Mouse (Mus musculus): ENCODE measurements around the gene Gm2696.

Gene Gm2696

GRCm38 (mm10) chr10:77846961-77847360 lies 32.5 kb downstream of the Gm2696 start:
- no peak for DNase-seq (ENCODE audit: low read depth, low spot score)

DNA sequence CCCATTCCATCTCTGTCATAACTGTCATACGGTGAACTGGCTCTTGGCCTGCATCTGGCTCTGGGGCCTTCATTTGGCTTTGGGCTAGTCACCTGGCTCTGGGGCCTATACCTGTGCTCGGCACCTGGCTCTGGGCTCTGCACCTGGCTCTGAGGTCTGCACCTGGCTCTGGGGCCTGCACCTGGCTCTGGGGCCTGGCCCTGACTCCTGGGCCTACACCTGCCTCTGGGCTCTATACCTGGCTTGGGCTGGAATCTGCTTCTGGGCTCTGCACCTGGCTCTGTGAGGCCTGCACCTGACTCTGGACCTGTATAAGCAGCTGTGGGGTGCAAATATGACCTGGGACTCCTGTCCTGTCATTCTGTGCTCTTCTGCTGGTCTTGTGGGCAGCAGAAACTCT lies 33.1 kb downstream of the Gm2696 start:
- DNase-seq (ENCODE audit: low read depth, low spot score), result no peak

DNA sequence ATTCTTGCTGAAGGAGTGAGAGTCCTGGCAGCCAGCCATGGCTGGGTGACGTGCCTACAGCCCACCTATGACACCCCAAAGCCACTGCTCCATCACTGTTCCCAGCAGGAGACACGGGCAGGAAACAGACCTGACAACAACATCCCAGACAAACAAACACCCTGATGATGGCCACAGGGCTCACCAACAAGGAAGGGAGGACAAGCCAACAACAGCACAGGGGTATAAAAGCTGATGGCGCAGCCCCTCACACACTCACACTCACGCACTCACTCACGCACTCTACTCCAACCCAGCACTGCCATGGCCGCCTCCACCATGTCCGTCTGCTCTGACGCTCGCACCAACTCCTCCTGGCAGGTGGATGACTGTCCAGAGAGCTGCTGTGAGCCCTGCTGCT lies 38.1 kb downstream of the Gm2696 start, which contains the start of gene Gm10318:
Gene Gm10318 (plus strand): TSS at position 301 of the 400 bp plus-strand sequence.
- DNase-seq (ENCODE audit: low read depth, low spot score), result no peak

DNA sequence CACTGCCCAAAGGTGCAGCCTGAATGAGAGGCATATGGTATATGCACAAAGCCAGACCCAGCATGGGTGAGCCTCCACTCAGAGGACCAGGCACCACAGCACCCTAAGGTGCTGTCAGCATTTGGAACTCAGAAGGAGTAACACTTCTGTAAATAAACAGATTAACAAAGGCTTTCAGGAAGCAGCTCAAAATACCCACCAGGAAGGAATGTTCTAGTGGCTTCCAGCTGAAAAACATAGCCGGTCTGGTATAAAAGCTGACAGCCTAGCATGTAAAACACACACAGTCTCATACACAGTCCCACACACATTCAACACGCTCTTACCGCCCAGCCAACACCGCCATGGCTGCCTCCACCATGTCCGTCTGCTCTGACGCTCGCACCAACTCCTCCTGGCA lies 47.2 kb downstream of the Gm2696 start, which contains the start of gene Gm3285:
Gene Gm3285 (plus strand): TSS at position 301 of the 400 bp plus-strand sequence.
- no peak for DNase-seq (ENCODE audit: low read depth, low spot score)

DNA sequence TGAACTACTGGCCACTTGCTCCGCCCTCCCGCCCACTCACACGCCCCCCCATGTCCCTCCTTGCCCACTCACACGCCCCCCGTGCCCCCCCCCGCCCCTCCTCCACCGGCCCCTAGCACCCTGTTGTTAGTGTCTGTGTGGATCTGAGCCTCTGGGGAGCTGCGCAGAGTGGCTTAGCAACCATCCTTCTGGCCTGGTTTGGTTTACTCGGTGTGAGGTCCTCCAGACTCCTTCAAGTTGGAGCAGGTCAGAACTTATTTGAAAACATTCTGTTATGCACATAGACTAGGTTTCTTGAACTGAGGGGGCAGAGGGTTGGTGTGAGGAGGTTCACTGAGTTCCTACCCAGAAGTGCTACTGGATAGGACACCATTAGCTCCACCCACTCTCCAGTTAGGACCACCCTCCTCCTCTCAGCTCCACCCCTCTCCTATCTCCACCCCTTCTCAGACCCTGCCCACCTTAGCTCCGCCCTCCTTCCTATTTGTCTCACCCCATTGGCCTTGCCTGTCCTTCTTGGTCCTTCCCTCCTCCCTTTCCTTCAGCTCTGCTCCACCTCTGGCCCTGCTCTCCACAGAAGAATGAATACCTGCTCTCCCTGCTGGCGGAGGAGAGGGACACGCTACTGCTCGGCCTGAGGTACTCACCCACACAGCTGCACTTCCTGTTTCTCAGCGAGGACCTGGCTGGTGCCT lies 49.7 kb downstream of the Gm2696 start:
- no peak for DNase-seq (ENCODE audit: low read depth, low spot score)

DNA sequence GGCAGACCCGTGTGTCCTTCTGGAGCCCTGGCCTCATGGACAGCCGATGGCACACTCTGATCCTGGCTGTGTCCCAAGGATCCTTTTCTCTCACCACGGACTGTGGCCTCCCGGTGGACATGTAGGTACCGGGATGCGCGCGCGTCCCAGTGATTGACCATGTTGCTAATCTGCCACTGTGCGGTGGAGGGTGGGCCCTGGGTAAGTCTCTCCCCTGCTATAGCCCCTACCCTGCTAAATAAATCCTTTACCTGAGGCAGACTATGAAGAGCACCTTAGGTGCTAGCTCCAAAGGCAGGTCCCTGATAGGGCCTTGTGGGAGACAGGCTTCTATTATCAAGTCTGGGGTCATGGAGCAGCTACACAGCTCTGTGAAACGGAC lies 50.3 kb downstream of the Gm2696 start:
- no peak for DNase-seq (ENCODE audit: low read depth, low spot score)

DNA sequence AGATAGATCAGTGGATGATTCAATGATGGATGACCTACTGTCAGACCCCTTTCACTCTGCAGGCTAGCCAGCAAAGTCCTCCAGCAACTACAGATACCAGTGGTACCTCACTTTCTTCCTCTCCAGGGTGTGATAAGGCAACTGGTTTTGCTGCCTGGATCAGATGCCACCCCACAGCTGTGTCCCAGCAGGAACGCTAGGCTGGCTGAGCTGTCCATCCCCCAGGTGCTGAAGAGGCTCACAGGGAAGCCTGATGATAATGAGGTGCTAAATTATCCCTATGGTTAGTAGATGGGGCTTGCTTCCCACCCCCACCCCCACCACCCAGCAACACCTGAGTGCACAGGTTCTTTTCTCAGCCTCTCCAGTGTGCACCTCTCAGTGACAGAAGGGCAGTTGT lies 53.1 kb downstream of the Gm2696 start:
- DNase-seq (ENCODE audit: low read depth, low spot score), result no peak

DNA sequence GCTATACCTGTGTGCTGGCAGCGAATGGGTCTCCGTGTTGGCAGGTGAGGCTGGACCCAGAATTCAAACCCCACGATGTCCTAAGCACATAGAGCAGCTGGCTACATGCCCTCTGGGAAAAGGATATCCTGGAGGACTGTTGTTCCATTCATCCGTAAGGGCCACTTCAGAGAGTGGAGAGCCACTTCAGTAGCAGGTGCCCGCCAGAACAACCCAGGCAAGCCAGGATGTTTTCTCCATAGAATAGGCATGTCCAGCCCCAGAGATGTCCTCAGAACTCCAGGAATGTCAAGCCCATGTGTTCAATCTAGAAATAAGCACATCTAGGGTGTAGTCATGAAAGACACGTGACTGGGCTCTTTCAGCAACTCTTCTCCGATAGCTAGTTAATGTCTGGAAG lies 55.2 kb downstream of the Gm2696 start:
- DNase-seq (ENCODE audit: low read depth, low spot score), result no peak

- DNase-seq (ENCODE audit: low read depth, low spot score), result no peak
Observed at GRCm38 (mm10) chr10:77878985-77879384, 64.5 kb downstream of the Gm2696 start.

DNA sequence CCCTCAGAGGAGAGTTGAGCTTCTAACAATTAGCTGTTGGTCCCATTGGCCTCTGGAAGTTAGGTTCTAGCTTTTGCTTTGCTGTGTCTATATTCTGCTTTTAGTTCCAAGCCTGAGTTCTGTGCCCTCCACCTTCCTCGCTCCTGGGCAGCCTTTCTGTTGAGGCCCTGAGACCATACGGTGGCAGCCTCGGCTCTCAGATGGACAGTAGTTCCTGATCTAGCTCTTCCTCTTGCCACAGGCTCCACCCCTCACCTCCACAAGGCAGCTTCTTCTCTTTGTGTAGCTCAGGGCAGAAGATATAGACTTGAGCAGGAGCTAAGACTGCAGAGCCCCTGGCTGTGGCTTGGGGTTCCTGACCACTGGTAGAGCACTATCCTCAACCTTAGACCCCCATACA lies 65.8 kb downstream of the Gm2696 start:
- DNase-seq (ENCODE audit: low read depth, low spot score), result no peak

DNA sequence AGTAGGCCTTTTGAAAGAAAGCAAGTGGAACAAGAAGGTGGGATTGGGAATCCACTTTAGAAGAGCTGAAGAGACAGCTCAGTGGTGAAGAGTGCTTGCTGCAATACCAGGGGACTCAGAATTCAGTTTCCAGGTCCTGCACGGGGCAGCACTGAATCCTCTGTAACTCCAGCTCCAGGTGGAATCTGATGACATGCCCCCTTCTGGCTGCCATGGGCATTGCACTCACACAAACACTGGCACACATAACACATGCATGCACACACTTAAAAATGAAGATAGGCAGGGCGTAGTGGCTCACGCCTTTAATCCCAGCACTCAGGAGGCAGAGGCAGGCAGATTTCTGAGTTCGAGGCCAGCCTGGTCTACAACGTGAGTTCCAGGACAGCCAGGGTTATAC lies 68.1 kb downstream of the Gm2696 start:
- DNase-seq (ENCODE audit: low read depth, low spot score), result no peak
